Mouse (Mus musculus): ENCODE results near the gene Rnf220.

DNA sequence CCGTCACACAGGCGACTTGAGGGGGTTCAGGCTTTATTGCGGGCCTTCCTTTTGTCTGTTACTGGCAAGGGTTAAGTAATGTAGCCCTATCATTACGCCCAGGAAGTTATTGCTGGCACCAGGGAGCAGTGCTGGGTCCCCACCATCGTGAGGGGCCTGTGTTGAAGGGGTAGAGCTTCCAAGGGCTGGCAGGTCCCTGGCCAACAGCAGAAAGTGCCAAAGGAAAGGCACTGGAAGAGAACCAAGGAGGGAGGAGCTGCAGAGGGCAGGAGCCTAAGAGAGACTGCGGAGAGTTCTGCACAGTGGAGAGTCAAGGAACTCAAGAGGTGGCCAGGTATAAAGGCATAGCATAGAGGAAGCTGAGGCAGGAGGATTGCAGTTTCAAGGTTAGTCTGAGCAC is 242.2 kb downstream of the Rnf220 start:
- no peak for TF ChIP-seq CTCF (IDR thresholded peaks at IDR 0.05; ENCODE audit: extremely low read depth, insufficient read depth, insufficient read length, insufficient replicate concordance)
- no peak for TF ChIP-seq POLR2A (IDR thresholded peaks at IDR 0.05; ENCODE audit: low read depth, low read length)
